Mouse (Mus musculus): Measurements from ENCODE around the gene Ccdc155.

Ccdc155 gene

DNA sequence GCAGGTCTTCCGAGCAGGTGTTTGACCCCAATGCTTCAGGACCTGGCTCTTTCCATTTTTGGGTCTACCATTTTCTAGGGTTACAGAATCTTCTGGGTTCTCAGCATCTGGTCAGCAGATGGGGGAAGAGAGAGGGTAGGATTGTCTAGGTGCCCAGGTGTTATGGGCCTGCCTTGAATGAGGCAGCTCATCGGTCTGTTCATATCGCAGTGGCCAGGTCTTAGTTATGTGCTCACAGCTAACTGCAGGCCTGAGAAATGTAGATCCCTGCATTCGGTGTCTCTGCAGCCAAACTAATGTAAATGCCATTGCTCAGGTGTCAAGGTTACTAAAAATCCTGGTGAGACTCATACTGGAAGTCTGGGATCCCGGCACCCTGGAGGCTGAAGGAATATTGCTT is 21.7 kb upstream of the Ccdc155 start:
- DNase-seq (ENCODE audit: low read depth, low spot score): no peak

- DNase-seq (ENCODE audit: low read depth, low spot score): no peak
Measured at GRCm38 (mm10) chr7:45224826-45225225, 20.1 kb upstream of the Ccdc155 start.

- no peak for DNase-seq (ENCODE audit: low read depth, low spot score)
Measured at GRCm38 (mm10) chr7:45221680-45222079, 17.0 kb upstream of the Ccdc155 start.

GRCm38 (mm10) chr7:45216442-45217183 is 11.9 kb upstream of the Ccdc155 start:
- DNase-seq (ENCODE audit: low read depth, low spot score): no peak

DNA sequence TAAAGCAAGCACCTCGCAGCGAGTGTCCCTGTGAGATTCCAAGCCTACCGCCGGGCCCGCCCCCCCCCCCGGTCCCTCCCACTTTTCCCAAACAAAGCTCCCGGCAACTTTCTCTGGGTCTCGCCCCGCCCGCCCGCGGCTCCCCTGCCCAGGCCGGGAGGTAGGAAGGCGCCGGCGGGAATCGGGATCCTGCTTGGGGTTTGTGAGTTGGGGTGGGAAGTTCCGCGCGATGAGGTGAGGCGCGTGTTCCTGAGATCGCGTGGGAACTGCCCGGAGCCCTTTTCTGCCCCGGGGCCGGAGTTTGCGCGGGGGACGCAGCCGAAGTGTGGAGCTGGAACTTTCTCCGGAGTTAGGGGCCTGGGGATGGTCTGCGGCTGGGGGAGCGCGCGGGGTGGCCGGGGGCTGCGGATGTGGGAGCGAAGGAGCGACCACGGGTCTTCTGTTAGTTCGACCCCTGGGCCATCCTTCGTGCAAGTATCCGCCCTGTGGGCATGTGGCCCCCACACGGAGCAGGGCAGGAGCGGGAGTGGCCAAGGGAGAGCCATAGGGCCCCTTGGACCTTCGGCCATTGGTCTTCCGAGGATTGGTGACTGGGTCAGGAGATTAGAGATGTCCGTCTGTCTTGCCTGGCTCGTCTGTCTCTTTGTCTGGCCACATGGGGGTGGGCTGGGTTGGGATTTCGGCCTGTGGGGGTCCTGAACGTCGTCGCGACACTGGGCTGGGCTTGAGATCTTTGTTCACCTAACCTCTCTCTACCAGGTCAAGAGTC is 11.2 kb upstream of the Ccdc155 start, which contains the start of gene Tead2:
Tead2 (plus strand) TSS at position 81 of the 769 bp plus-strand sequence.
- DNase-seq (ENCODE audit: low read depth, low spot score): no peak

DNA sequence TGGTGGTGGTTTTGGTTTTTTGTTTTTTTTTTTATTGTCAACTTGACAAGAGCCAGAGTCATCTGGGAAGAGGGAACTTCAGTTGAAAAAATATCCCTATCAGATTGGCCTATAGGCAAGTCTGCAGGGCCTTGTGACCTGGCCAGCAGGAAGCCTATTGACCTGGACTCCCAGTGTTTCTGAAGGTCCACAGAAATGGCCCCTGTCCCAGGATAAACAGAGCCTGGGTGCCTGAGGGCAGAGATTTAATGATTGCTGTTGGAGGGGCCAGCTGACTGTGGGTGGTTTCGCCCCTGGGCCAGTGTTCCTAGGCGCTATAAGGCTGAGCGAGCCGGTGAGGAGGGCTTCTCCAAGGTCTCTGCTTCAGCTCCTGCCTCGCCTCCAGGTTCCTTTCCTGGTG is 9.0 kb upstream of the Ccdc155 start:
- DNase-seq (ENCODE audit: low read depth, low spot score): no peak

- no peak for DNase-seq (ENCODE audit: low read depth, low spot score)
Measured at GRCm38 (mm10) chr7:45212356-45212755, 7.7 kb upstream of the Ccdc155 start.

DNA sequence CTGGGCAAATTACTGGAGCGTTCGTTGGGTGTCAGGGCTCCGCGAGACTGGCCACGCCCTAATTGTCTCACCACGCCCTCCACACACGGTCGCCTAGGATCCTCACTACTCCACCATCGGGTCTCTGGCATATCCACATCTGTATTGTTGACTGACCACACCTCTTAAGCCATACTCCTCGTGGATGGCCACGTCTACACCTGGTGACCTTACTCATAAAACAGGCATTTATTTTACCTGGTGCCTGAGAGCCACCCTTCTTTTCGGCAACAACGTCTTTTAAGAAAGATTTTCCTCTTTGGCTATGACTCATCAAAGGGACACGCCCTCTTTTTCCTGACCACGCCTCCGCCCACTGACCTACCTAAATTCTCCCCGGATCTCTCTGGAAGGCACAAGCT is 7.2 kb upstream of the Ccdc155 start, which contains the start of gene Dkkl1:
Dkkl1 (minus strand) TSS at position 297 of the 401 bp plus-strand sequence.
- DNase-seq (ENCODE audit: low read depth, low spot score): no peak

DNA sequence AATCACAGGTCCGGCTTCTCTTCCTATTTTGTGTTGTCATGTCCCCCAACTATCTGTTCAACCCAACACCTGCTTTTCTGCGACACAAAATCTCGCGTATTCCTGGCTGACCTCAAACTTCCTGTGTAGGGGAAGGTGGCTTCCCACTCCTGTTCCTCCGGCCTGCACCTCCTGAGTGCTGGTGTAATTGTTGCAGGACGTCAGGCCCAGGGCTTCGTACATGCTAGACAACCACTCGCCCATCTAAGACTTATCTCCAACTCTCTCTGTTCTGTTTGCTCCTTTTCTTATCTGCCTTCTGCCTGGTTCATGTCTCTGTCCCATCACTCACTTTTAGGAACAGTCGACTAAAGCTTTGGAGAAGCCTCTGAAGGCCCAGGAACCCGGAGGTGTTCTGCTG is 6.4 kb upstream of the Ccdc155 start:
- no peak for DNase-seq (ENCODE audit: low read depth, low spot score)

- no peak for DNase-seq (ENCODE audit: low read depth, low spot score)
Measured at GRCm38 (mm10) chr7:45208260-45208659, 3.6 kb upstream of the Ccdc155 start.

- DNase-seq (ENCODE audit: low read depth, low spot score): no peak
Measured at GRCm38 (mm10) chr7:45202654-45203053, 2.0 kb downstream of the Ccdc155 start.

GRCm38 (mm10) chr7:45198961-45199360 is 5.7 kb downstream of the Ccdc155 start:
- DNase-seq (ENCODE audit: low read depth, low spot score): no peak

GRCm38 (mm10) chr7:45198435-45198834 is 6.3 kb downstream of the Ccdc155 start:
- peak; percentile 79 for DNase-seq (ENCODE audit: low read depth, low spot score)

GRCm38 (mm10) chr7:45196994-45197393 is 7.7 kb downstream of the Ccdc155 start:
- DNase-seq (ENCODE audit: low read depth, low spot score): no peak

- no peak for DNase-seq (ENCODE audit: low read depth, low spot score)
Measured at GRCm38 (mm10) chr7:45196176-45196535, 8.5 kb downstream of the Ccdc155 start.

- DNase-seq (ENCODE audit: low read depth, low spot score): peak; percentile 77
Measured at GRCm38 (mm10) chr7:45195341-45196175, 9.1 kb downstream of the Ccdc155 start.

DNA sequence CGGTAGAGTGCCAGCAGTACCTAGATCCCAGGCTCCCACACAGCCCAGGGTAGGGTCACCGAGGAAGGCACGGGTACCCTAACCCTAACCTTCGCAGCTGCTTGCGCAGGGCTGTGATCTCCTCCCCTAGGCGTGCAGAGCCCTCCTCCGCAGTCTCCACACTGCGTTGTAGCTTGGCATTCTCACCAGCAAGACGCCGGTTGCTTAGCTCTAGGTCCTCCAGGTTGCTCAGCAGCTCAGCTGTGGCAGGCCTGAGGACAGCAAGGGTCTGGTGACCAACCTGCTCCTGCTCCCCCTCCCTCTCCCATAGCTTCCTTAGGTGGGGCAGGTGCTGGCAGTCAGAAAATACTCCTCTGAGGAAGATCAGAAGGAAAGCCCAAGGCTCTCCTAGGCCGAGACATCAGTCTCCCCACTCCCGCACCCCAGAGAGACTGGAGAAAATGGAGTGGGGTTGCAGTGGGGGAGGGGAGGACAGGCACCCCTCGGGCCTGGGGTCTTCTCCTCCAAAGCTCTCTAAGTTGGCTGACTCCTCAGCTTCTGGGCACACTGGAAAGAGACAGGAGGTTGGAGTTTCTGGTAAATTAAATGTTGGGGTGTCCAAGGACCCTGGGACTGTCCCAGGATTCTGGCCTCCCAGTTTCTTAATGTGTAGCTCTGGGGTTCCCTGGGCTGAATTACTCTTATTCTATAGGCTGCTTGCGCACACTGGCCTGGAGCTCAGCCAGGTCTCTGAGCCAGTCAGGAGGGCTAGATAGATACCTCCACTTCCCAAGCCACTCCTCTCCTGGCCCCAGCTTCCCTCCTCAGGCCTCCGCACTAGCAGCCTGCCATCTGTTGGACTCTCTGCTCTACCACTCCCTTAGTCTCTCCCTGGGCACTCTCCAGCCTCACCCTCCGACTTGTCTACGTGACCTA is 10.6 kb downstream of the Ccdc155 start:
- no peak for DNase-seq (ENCODE audit: low read depth, low spot score)

DNA sequence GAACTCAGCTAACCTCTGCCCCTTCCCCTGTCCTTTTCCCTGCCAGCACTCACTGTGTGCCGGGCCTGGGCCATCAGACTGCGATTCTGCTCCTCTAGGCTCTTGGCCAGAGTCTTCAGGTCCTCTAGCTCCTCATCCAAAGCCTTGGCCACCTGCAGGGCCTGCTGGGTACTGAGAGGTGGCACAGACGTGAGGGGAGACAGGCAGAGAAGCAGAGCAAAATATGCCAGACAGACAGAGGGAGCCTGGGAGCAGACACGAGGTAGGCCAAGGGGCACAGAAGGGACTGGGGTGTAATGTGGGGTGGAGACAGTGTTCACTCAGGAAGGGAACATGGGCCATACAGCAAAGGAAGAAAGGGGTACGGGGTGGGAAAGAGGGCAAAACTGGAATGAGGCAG is 11.3 kb downstream of the Ccdc155 start:
- DNase-seq (ENCODE audit: low read depth, low spot score): no peak

GRCm38 (mm10) chr7:45192585-45193310 is 11.9 kb downstream of the Ccdc155 start:
- no peak for DNase-seq (ENCODE audit: low read depth, low spot score)

GRCm38 (mm10) chr7:45191803-45192363 is 12.8 kb downstream of the Ccdc155 start:
- DNase-seq (ENCODE audit: low read depth, low spot score): no peak
